8 mouse cellular contexts compared by ENCODE assay signal in the genomic region with DNA sequence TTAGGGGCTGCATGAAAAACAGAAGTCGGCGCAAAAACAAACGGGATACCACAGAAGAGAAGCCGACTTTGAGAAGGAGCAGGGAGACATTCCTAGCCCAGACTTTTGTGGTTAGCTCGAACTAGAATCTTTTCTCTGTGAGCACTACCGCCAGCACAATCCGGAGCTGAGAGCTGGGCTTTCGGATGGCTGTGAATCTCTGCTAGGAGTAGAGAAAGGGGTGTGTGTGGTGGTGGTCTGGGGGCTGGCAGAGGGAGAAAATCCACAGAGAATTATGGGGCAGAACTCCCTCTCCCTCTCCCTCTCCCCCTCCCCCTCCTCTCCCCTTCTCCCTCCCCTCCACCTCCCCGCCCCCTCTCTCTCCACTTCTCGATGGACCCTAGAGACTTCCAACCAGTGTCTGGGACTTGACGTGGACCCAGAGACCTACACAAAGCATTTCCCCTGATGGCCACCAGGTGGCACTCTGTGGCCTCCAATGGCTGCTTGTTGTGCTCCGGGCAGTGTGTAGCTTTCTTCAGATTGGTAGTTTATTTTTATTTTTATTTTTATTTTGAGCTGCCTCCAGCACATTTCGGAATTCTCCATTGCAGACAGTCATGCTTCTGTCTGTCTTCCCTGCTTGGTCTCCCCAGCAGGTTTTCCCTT. TPM values are rescaled to one million over a fixed set of nuclear protein-coding genes. Genes with fewer than 3 reads are reported as not detected.
A peak's percentile ranks its signal among the peaks of the same experiment; 100 is the strongest.
DNase-seq lines count a peak whose midpoint lies in the region; ATAC-seq and TF ChIP-seq lines count a peak whose summit lies in the region.

No protein-coding gene starts in this region.

- H3K9me3 ChIP-seq in intestine, embryonic 14.5 days (ENCODE audit: control insufficient read depth, low read length) = no peaks in the 10 kb centered on the region
- H3K9me3 ChIP-seq in intestine, embryonic 15.5 days = no peaks in the 10 kb centered on the region
- no peaks in the 10 kb centered on the region for H3K9me3 ChIP-seq in limb, embryonic 12.5 days
- no peaks in the 10 kb centered on the region for H3K9me3 ChIP-seq in neural tube, embryonic 11.5 days (ENCODE audit: control insufficient read depth, low read length)
- H3K9me3 ChIP-seq in stomach, embryonic 16.5 days (replicated peaks; ENCODE audit: control insufficient read depth, low read length) = no peaks in the 10 kb centered on the region

- H3K9ac ChIP-seq in intestine, embryonic 14.5 days (ENCODE audit: low read length) = no peak overlapping the region
- no peak overlapping the region for H3K9ac ChIP-seq in intestine, embryonic 15.5 days
- no peak overlapping the region for H3K9ac ChIP-seq in limb, embryonic 12.5 days (replicated peaks)
- no peak overlapping the region for H3K9ac ChIP-seq in neural tube, embryonic 11.5 days (ENCODE audit: low read length)
- no peak overlapping the region for H3K9ac ChIP-seq in stomach, embryonic 16.5 days (ENCODE audit: low read length)

- H3K36me3 ChIP-seq in intestine, embryonic 14.5 days (ENCODE audit: control insufficient read depth, insufficient read depth, low read length) = no peaks in the 10 kb centered on the region
- H3K36me3 ChIP-seq in intestine, embryonic 15.5 days = no peaks in the 10 kb centered on the region
- no peaks in the 10 kb centered on the region for H3K36me3 ChIP-seq in kidney, adult 2 months (ENCODE audit: control insufficient read depth, insufficient read depth, low read length)
- H3K36me3 ChIP-seq in limb, embryonic 12.5 days = no peaks in the 10 kb centered on the region
- H3K36me3 ChIP-seq in neural tube, embryonic 11.5 days (ENCODE audit: control insufficient read depth, insufficient read depth, low read length) = no peaks in the 10 kb centered on the region
- no peaks in the 10 kb centered on the region for H3K36me3 ChIP-seq in stomach, embryonic 16.5 days (ENCODE audit: control insufficient read depth, insufficient read depth, low read length)

- peak; percentile 79 for DNase-seq in intestine, embryonic 14.5 days (ENCODE audit: low spot score)
- DNase-seq in gastrocnemius, postnatal 10 days = peak; percentile 77
- peak; percentile 78 for DNase-seq in kidney, adult 2 months
- DNase-seq in neural tube, embryonic 11.5 days (ENCODE audit: low spot score) = peak; percentile 80

- H3K27me3 ChIP-seq in intestine, embryonic 14.5 days (replicated peaks; ENCODE audit: control insufficient read depth, insufficient read depth, low read length) = no peaks in the 10 kb centered on the region
- no peaks in the 10 kb centered on the region for H3K27me3 ChIP-seq in intestine, embryonic 15.5 days (replicated peaks)
- no peaks in the 10 kb centered on the region for H3K27me3 ChIP-seq in kidney, adult 2 months (replicated peaks; ENCODE audit: control insufficient read depth, insufficient read depth, low read length)
- peaks cover 20% of the 10 kb centered on the region for H3K27me3 ChIP-seq in limb, embryonic 12.5 days
- no peaks in the 10 kb centered on the region for H3K27me3 ChIP-seq in neural tube, embryonic 11.5 days (ENCODE audit: control insufficient read depth, insufficient read depth, low read length)
- no peaks in the 10 kb centered on the region for H3K27me3 ChIP-seq in stomach, embryonic 16.5 days (ENCODE audit: control insufficient read depth, insufficient read depth, low read length)

- H3K4me1 ChIP-seq in intestine, embryonic 14.5 days (replicated peaks; ENCODE audit: control insufficient read depth, insufficient read depth, low read length) = no peaks in the 10 kb centered on the region; the same call in 1 of the 2 replicates
- H3K4me1 ChIP-seq in intestine, embryonic 15.5 days (replicated peaks) = peaks cover 21% of the 10 kb centered on the region
- no peaks in the 10 kb centered on the region for H3K4me1 ChIP-seq in kidney, adult 2 months (ENCODE audit: control insufficient read depth, insufficient read depth, low read length)
- H3K4me1 ChIP-seq in limb, embryonic 12.5 days (replicated peaks) = no peaks in the 10 kb centered on the region
- no peaks in the 10 kb centered on the region; the same call in 1 of the 2 replicates for H3K4me1 ChIP-seq in neural tube, embryonic 11.5 days (ENCODE audit: control insufficient read depth, insufficient read depth, low read length)
- no peaks in the 10 kb centered on the region for H3K4me1 ChIP-seq in stomach, embryonic 16.5 days (ENCODE audit: control insufficient read depth, insufficient read depth, low read length)

- TF ChIP-seq CTCF in kidney, adult 2 months (conservative IDR thresholded peaks at IDR 0.05; ENCODE audit: insufficient read depth, insufficient read length, low read depth, low read length) = peak; percentile 92

- 47% methylated on average over 11 of the region's 13 CpGs for WGBS in intestine, embryonic 14.5 days
- 40% methylated on average over 12 of the region's 13 CpGs for WGBS in intestine, embryonic 15.5 days
- 43% methylated on average over 12 of the region's 13 CpGs for WGBS in kidney, adult 2 months
- WGBS in limb, embryonic 12.5 days = 45% methylated on average over 11 of the region's 13 CpGs
- 51% methylated on average over 11 of the region's 13 CpGs for WGBS in neural tube, embryonic 11.5 days
- WGBS in stomach, embryonic 16.5 days = 34% methylated on average over 12 of the region's 13 CpGs

- ATAC-seq in intestine, embryonic 14.5 days (replicated peaks; ENCODE audit: low FRiP score, low TSS enrichment, low read depth) = no peak
- no peak for ATAC-seq in intestine, embryonic 15.5 days
- ATAC-seq in common myeloid progenitor, adult 5-6 weeks (replicated peaks; ENCODE audit: low read depth, poor library complexity, severe bottlenecking) = peak; percentile 81
- peak; percentile 42; the same call in 1 of the 2 replicates for ATAC-seq in limb, embryonic 12.5 days (ENCODE audit: insufficient number of reproducible peaks, insufficient read depth, low FRiP score, low TSS enrichment, low read depth)
- ATAC-seq in neural tube, embryonic 11.5 days (ENCODE audit: insufficient read depth, low FRiP score, low TSS enrichment) = peak; percentile 69
- 0 out of 2 replicates have a peak, but pooled peaks have one; percentile 63 for ATAC-seq in stomach, embryonic 16.5 days (ENCODE audit: insufficient read depth, low FRiP score)

- no peak for TF ChIP-seq POLR2A in kidney, adult 2 months (IDR thresholded peaks at IDR 0.05; ENCODE audit: low read depth, low read length)

- no peak overlapping the region for H3K4me3 ChIP-seq in intestine, embryonic 14.5 days (ENCODE audit: low read depth, low read length)
- no peak overlapping the region for H3K4me3 ChIP-seq in intestine, embryonic 15.5 days (replicated peaks)
- no peak overlapping the region for H3K4me3 ChIP-seq in kidney, adult 2 months (ENCODE audit: insufficient read depth, low read depth, low read length)
- no peak overlapping the region for H3K4me3 ChIP-seq in limb, embryonic 12.5 days (replicated peaks)
- no peak overlapping the region for H3K4me3 ChIP-seq in neural tube, embryonic 11.5 days (ENCODE audit: low read depth, low read length)
- H3K4me3 ChIP-seq in stomach, embryonic 16.5 days (replicated peaks; ENCODE audit: low read length) = no peak overlapping the region

- no peak overlapping the region for H3K27ac ChIP-seq in intestine, embryonic 14.5 days (ENCODE audit: low read depth)
- H3K27ac ChIP-seq in intestine, embryonic 15.5 days = no peak overlapping the region
- no peak overlapping the region for H3K27ac ChIP-seq in kidney, adult 2 months (ENCODE audit: insufficient read depth, low read depth, low read length)
- H3K27ac ChIP-seq in limb, embryonic 12.5 days = no peak overlapping the region
- H3K27ac ChIP-seq in neural tube, embryonic 11.5 days (ENCODE audit: low read depth, low read length) = no peak overlapping the region
- H3K27ac ChIP-seq in stomach, embryonic 16.5 days (ENCODE audit: low read length) = no peak overlapping the region

- H3K4me2 ChIP-seq in intestine, embryonic 14.5 days (ENCODE audit: low read length) = no peak overlapping the region
- no peak overlapping the region for H3K4me2 ChIP-seq in intestine, embryonic 15.5 days (replicated peaks)
- H3K4me2 ChIP-seq in limb, embryonic 12.5 days = no peak overlapping the region
- H3K4me2 ChIP-seq in neural tube, embryonic 11.5 days (ENCODE audit: low read depth) = no peak overlapping the region
- no peak overlapping the region for H3K4me2 ChIP-seq in stomach, embryonic 16.5 days (ENCODE audit: low read depth, low read length)

RNA-seq across cellular contexts. Expression of a gene that starts 20.5 kb away (rescaled TPM):
- polyA plus RNA-seq in intestine, embryonic 14.5 days (2014; fragmentation: Nextera tagmentation; extraction: Ambion mirVana) = 253 and 275 TPM in 2 replicates
- polyA plus RNA-seq in intestine, embryonic 15.5 days (2015; fragmentation: Nextera tagmentation; extraction: Ambion mirVana) = 211 and 212 TPM in 2 replicates
- 88.5 and 88.7 TPM in 2 replicates for total RNA-seq in common myeloid progenitor, adult 5-6 weeks (2017)
- 10 to 100 TPM; 69.7 to 78.9 TPM for total RNA-seq in gastrocnemius, postnatal 10 days (2021)
- 68.2 and 74.4 TPM in 2 replicates for polyA plus RNA-seq in kidney, adult 2 months (2012; rRNA removed)
- 320 and 323 TPM in 2 replicates for polyA plus RNA-seq in limb, embryonic 12.5 days (2016; fragmentation: Nextera tagmentation; extraction: Ambion mirVana)
- polyA plus RNA-seq in neural tube, embryonic 11.5 days (2014; fragmentation: Nextera tagmentation; extraction: Ambion mirVana) = 440 and 449 TPM in 2 replicates
- 209 and 215 TPM in 2 replicates for polyA plus RNA-seq in stomach, embryonic 16.5 days (2015; fragmentation: Nextera tagmentation; extraction: Ambion mirVana)

Comparison
In these comparisons a context has a peak if more than half of its experiments do, and no peak if none do; other contexts are left out.
1. ATAC-seq: peak in common myeloid progenitor, adult 5-6 weeks (single experiment), limb, embryonic 12.5 days (single experiment), neural tube, embryonic 11.5 days (single experiment) and stomach, embryonic 16.5 days (single experiment); none in intestine, embryonic 14.5 days (single experiment) and intestine, embryonic 15.5 days (single experiment).
2. Peak in every context shown above with its lines, with median percentiles within 50 percentile points of each other: DNase-seq.